Mouse (Mus musculus) liver, adult 10 weeks (tissue): Measurements from ENCODE around the gene Smim7. TPM values are rescaled to one million over a fixed set of nuclear protein-coding genes. Genes with fewer than 3 reads are reported as not detected.

Source experiments
- polyA plus RNA-seq: library from polyadenylated mRNA; stranded (reverse); fragments of 350-450 nt; fragmentation: Illumina TruSeq; extraction: RNeasy Lipid Tissue Mini Kit (QIAGEN cat#74804); gene quantifications from one replicate; pipeline ENCODE4 v1.2.3, GENCODE M21; 2014; ENCODE audit warnings: low read depth, low replicate concordance

Smim7 gene
- 30.5 TPM for polyA plus RNA-seq

GRCm38 (mm10) chr8:72570633-72571610 is at the start of gene Smim7:
Gene Smim7, minus strand, starts transcription at chr8:72571088.

DNA sequence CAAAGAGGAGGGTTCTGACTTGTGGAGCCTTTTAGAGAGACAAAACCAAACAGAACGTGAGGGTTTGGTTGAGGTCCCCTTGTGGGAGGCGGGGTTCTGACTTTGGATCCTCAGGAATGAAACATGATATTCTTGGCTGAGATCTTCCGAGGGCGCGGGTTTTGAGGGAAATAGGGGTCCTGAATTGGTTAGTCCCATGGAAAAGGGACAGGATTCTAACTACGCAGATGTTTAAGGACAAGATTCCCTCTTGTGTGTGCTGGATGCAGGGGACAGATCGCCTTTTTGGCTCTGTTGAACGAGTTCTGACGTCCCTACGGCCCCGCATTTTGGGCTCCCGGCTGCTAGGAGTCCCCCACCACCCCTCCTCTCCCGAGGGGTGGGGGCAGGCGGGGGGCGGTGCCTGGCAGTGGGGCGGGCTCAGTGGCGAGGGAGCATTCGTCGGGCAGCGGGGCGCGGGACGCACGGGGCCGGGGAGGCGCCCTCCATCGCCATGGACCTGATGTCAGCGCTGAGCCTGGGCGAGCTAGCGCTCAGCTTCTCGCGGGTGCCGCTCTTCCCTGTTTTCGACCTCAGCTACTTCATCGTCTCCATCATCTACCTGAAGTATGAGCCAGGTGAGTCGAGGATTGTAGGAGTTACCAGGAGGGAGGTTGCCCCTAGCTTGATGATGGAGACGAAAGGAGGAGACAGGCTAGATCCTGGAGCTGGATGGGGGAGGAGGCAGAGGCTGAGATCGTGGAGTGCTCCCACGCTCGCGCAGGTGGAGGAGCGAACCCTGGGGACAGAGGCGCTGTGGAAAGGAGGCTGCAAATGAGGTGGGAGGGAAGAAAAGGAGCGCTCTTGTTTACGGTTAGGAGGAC is 954 bp upstream of the Smim7 start, which contains the start of gene Tmem38a:
Tmem38a (plus strand) TSS at position 445 of the 863 bp plus-strand sequence.

GRCm38 (mm10) chr8:72547802-72548643 is 22.9 kb downstream of the Smim7 start, which contains the start of gene Med26:
Gene Med26, minus strand, starts transcription at chr8:72548270.

Other genes starting within 250 kb of the Smim7 start
- 11.4 TPM for gene Eps15l1, start 149.6 kb downstream of the Smim7 start, polyA plus RNA-seq
- 2.2 TPM for gene Calr3, start 127.2 kb downstream of the Smim7 start, polyA plus RNA-seq
- 0.26 TPM for gene 1700030K09Rik, start 127.2 kb downstream of the Smim7 start, polyA plus RNA-seq
- 3.3 TPM for gene Cherp, start 95.9 kb downstream of the Smim7 start, polyA plus RNA-seq
- 19.0 TPM for gene Slc35e1, start 78.5 kb downstream of the Smim7 start, polyA plus RNA-seq
- 0.69 TPM for gene Med26, start 22.8 kb downstream of the Smim7 start, polyA plus RNA-seq
- 0.29 TPM for gene Tmem38a, start 967 bp upstream of the Smim7 start, polyA plus RNA-seq
- gene Nwd1, start 75.6 kb upstream of the Smim7 start, polyA plus RNA-seq: not detected
- gene Sin3b, start 152.2 kb upstream of the Smim7 start, polyA plus RNA-seq: 8.7 TPM
- not detected for gene F2rl3, start 190.8 kb upstream of the Smim7 start, polyA plus RNA-seq